Mouse (Mus musculus): ENCODE measurements around the gene Fam53b. TPM values are rescaled to one million over a fixed set of nuclear protein-coding genes. Genes with fewer than 3 reads are reported as not detected.

The Fam53b gene
- total RNA-seq, 2 experiments from 2014 or later = 41.2 to 71.7 TPM

GRCm38 (mm10) chr7:132713483-132714126 lies 100.1 kb downstream of the Fam53b start:
- DNase-seq (ENCODE audit: low spot score in 2 of 2) = no peak

GRCm38 (mm10) chr7:132712956-132713355 lies 100.7 kb downstream of the Fam53b start:
- DNase-seq (ENCODE audit: low spot score in 2 of 2) = no peak

- DNase-seq (ENCODE audit: low spot score in 2 of 2) = no peak
These were observed 101.5 kb downstream of the Fam53b start for GRCm38 (mm10) chr7:132712044-132712708.

- no peak for DNase-seq (ENCODE audit: low spot score in 2 of 2)
These were observed 102.1 kb downstream of the Fam53b start for GRCm38 (mm10) chr7:132711579-132711978.

GRCm38 (mm10) chr7:132705130-132705529 lies 108.6 kb downstream of the Fam53b start:
- no peak for DNase-seq (ENCODE audit: low spot score in 2 of 2)

GRCm38 (mm10) chr7:132704310-132704875 lies 109.3 kb downstream of the Fam53b start:
- DNase-seq (ENCODE audit: low spot score in 2 of 2) = no peak

- no peak for DNase-seq (ENCODE audit: low spot score in 2 of 2)
These were observed 110.0 kb downstream of the Fam53b start for GRCm38 (mm10) chr7:132703515-132704309.

- DNase-seq (ENCODE audit: low spot score in 2 of 2) = no peak
These were observed 111.1 kb downstream of the Fam53b start for GRCm38 (mm10) chr7:132702492-132703070.

GRCm38 (mm10) chr7:132702024-132702423 lies 111.7 kb downstream of the Fam53b start:
- no peak for DNase-seq (ENCODE audit: low spot score in 2 of 2)

GRCm38 (mm10) chr7:132701412-132701811 lies 112.3 kb downstream of the Fam53b start:
- DNase-seq (ENCODE audit: low spot score in 2 of 2) = no peak

- DNase-seq (ENCODE audit: low spot score in 2 of 2) = no peak
These were observed 113.6 kb downstream of the Fam53b start for GRCm38 (mm10) chr7:132700107-132700506.

- DNase-seq (ENCODE audit: low spot score in 2 of 2) = no peak
These were observed 114.0 kb downstream of the Fam53b start for GRCm38 (mm10) chr7:132699639-132700038.

GRCm38 (mm10) chr7:132699165-132699564 lies 114.5 kb downstream of the Fam53b start:
- no peak for DNase-seq (ENCODE audit: low spot score in 2 of 2)

- DNase-seq (ENCODE audit: low spot score in 2 of 2) = no peak
These were observed 114.9 kb downstream of the Fam53b start for GRCm38 (mm10) chr7:132698737-132699136.

- no peak for DNase-seq (ENCODE audit: low spot score in 2 of 2)
These were observed 116.4 kb downstream of the Fam53b start for GRCm38 (mm10) chr7:132697258-132697796.

- no peak for DNase-seq (ENCODE audit: low spot score in 2 of 2)
These were observed 120.1 kb downstream of the Fam53b start for GRCm38 (mm10) chr7:132693561-132693960.

- DNase-seq (ENCODE audit: low spot score in 2 of 2) = no peak
These were observed 121.0 kb downstream of the Fam53b start for GRCm38 (mm10) chr7:132692719-132693118.

GRCm38 (mm10) chr7:132690716-132691472 lies 122.8 kb downstream of the Fam53b start:
- no peak for DNase-seq (ENCODE audit: low spot score in 2 of 2)

- no peak for DNase-seq (ENCODE audit: low spot score in 2 of 2)
These were observed 124.0 kb downstream of the Fam53b start for GRCm38 (mm10) chr7:132689722-132690121.

GRCm38 (mm10) chr7:132688721-132689120 lies 125.0 kb downstream of the Fam53b start:
- no peak for DNase-seq (ENCODE audit: low spot score in 2 of 2)

All from adrenal gland, adult 18-20 months (tissue).